Mouse (Mus musculus): Measurements from ENCODE around the gene Lsamp. TPM values are rescaled to one million over a fixed set of nuclear protein-coding genes. Genes with fewer than 3 reads are reported as not detected.

Lsamp gene
- total RNA-seq, 2 experiments from 2014 or later, result 375 to 426 TPM

DNA sequence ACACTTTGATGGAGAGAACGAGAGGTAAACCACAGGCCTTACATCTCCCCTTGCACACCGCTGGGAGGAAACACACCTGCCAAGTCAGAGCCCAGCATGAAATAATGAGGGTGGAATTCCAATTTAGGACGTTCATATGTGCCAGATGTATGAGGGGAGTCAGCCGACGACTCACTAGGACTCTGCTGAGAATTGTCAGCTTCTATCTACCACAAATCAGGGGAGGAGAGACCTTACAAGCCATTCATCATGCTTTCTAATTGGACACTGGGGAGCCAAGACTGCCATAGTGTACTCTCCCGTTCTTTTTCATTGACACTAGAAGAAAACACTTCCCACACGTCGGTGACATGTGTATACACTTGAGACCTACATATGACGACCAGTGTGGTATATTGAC is 2173.7 kb downstream of the Lsamp start:
- no peak for DNase-seq (ENCODE audit: low spot score in 2 of 2)

DNA sequence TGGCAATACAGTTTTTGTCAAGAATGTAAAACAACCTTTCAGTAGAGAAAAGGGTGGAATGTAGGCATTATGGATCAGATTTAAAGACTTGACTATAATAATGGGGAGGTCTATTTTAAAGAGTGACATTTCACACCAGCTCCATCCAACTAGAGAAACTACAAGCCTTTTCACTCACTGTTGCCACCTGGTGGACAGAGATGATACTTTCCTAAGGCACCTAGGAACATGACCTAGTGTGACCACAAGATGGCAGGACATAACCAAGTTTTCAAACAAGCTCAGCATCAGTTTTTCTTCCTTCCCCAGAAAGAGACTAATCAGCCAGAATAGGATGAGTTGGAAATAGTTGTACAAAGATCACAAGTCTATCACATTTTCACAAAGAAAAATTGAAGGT is 2180.8 kb downstream of the Lsamp start:
- peak; percentile 73 to 95 for DNase-seq (ENCODE audit: low spot score in 2 of 2)

DNA sequence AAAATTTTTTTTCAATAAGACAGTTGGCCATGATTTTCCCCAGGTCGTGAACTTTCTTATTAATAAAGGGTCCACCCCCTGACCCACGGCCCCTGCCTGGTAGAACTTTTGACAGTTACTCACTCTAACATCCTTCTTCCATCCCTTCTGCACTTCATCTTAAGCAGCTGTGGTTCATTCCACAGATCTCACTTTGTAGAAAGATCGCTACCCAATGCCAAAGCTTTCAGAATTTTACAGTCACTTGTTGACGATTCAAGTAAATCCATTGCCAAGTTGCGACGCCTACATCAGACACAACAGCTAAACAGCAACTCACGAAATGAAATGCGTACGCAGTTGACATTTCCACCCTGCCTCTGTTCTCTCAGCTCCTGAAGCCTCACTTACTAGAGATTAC is 2184.1 kb downstream of the Lsamp start:
- no peak for DNase-seq (ENCODE audit: low spot score in 2 of 2)

DNA sequence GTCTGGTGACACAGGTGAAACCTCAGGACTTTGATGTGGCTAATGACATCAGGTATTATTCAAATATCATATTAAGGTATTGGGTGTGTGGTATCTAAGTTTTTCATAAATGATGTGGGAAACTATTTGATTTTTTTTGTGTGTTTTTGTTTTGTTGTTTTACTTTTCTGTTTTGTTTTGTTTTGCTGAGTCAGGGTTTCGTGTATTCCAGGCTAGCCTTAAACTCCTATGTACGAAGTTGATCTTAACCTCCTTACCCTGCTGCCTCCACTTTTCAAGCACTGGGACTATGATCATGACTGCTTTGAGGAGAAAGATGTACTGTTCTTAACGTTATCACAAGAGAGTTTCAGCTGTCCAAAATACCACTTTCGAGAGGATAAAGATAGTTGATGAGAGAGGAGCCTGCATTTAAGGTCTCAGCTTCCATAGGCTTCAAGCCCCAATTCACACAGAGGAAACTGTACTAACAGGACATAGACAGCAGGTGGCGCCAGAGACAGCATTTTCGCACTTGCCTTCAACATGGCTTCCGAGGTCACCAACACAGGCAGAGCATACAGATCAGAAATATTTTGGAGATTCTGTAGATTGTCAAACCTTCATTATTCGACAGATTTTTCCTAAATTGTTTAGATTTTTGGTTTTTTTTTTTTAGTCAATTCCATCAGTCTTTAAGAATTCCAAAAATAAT is 2185.4 kb downstream of the Lsamp start:
- DNase-seq (ENCODE audit: low spot score in 2 of 2), result peak; percentile 61 to 78

DNA sequence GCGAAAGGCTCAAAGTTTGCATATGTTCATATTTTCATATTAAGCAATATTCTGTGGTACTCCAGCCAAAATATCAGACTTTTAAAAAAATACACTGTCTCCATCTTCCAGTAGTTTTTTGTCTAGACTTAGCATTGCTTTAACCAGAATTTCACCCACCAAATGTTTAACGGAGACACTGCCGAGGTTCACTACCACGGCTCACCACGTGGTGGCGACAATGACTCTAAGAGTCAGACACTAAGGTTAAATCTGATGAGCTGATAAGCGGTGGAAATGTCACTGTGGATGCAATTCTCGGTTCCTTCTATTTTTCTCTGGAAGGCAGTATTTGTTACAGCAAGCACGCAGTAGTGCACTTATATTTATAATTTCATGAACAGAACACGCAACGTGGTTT is 2188.3 kb downstream of the Lsamp start:
- peak; percentile 78 to 92 for DNase-seq (ENCODE audit: low spot score in 2 of 2)

DNA sequence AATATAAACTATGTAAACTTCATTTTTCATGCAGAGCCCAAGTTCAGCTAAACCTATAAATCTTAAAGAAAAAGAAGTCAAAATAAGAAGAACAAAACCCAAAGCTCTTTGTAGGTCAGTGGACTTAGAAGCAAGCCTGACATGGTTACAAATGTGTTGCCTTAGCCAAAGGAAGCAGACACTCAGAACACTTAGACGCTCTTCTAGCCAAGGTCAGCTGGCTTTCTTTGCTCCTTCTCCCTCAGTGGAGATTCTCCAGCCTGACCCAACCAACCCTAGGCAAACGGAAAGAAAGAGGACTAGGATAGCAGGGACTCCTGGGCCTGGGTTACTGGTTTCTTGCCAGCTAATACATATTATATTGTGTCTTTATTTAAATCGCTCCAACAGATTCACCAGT is 2194.7 kb downstream of the Lsamp start:
- DNase-seq (ENCODE audit: low spot score in 2 of 2), result no peak

DNA sequence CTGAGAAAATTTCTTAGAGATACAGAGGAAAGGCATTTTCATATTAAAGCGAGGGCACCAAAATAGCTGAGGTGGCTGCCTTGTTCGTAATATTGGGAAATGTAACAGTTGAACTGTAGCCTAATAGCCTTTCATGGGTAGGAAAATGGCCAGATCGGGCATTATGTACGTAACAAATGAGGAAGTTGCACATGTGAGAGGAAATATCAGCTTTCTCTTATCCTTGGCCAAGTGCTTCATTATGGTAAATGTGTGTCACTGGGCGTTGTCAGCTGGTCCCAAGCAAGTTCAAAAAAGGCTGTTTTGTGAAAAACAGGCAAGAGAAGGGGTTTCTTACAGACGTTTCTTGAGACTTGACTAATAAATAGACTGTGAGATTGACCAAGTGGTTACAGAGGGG is 2195.9 kb downstream of the Lsamp start:
- no peak for DNase-seq (ENCODE audit: low spot score in 2 of 2)

DNA sequence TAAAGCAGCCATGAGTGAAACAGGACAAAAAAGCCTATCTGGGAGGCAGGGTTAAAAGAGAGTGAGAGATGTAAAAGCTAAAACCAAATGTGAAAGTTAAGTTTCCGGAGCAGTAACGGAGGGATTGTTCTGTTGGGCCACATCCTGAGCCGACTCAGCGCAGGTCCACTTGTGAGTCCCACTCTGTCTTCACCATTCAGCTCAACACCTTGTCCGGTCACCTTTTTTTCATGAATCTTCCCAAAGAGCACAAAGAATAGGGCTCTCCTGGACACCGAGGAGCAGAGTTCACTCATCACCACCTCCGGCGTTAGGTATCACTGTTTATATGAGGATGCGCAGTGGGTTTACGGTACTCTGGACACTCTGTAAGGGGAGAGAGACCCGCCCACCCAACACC is 2196.3 kb downstream of the Lsamp start:
- DNase-seq (ENCODE audit: low spot score in 2 of 2), result no peak

DNA sequence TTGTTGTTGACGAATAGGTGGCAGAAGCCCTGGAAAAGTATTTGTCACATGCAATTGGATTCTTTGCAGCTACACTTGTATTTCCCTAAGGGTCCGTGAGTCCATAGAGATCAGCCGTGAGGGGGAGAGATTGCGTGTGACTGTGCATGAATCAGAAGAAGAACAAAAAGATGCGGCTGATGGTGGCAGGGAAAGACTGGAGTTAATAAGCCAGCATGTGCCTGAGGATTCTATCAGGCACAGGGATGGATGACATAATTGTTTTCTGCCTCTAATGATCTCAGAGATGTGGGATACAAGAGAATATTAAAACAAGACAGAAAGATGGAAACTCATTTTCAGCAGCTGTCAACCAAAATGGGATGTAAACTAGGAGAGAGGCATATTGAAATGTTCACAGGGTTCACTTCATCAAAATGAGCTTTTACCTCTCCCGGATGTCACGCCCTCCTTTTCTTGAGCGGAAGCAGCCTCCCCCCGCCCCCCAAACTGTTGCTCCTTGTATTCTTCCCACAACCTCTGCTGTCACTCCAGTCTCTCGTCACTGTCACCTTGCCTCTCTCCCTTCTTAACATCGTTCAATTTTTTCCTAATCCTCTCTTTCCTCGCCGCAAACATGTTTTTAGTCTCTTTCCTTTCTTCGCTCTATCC is 2205.4 kb downstream of the Lsamp start:
- peak in 1 of 2 experiments; percentile 40 for DNase-seq (ENCODE audit: low spot score in 2 of 2)

DNA sequence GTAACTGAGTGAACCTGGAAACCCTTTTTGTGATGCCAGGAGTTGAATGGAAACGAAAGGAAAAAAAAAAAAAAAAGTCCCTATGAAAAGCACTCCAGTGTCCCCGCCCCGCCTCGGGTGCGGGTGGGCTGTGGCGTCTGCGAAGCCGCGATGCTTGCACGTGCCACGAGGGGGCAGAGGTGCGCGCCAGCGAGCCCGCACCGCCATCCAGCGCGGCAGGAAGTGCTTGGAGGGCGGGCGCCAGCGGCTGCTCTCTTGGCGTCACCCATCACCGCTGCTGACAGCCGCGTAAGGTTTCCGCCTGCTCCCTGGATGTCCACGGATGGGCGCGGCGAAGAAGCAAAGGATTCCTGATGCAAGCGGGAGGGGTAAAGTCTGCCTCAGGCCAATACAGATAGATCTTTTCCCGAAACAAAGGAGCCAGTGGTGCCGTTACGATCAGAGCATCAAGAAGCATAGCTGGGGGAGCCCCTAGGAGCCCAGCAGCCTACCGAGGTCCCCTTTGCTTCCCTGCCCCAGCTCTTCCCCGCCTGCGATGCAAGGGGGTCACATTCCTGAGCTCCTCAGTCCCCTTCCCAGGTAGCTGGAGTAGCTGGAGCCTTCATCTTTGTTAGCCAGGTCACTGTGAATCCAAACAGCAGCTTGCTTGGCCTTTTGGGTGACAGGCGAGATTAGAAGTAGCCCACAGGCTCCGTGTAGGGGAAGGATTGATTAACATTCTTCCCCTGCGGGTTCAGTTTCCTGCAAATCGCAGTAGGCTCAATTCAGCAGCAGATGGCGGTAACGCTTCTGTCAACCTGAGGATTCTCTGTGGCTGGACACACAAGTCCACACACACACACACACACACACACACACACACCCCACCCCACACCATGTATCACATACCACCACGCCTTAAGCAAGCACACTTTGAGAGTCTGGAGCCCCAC is 2206.2 kb downstream of the Lsamp start:
- peak; percentile 88 to 92 for DNase-seq (ENCODE audit: low spot score in 2 of 2)

Small RNA genes lying within 50 kb of the gene (microRNA-seq; reads per million reads assigned to microRNA genes)
- 0 reads per million in 2 experiments for gene Gm27887
- 0 reads per million in 2 experiments for gene Gm47276

All from layer of hippocampus, adult 18-20 months (tissue).